Mouse (Mus musculus): Measurements from ENCODE around the gene Elp6. TPM values are rescaled to one million over a fixed set of nuclear protein-coding genes. Genes with fewer than 3 reads are reported as not detected.
"Not testable (repeated sequence)": the region's sequence is repeated elsewhere in the genome, so short reads cannot be mapped to it uniquely, and the experiment has no call there.

Gene Elp6
- polyA plus RNA-seq, 1 experiment from 2014 or later: 41.5 TPM

DNA sequence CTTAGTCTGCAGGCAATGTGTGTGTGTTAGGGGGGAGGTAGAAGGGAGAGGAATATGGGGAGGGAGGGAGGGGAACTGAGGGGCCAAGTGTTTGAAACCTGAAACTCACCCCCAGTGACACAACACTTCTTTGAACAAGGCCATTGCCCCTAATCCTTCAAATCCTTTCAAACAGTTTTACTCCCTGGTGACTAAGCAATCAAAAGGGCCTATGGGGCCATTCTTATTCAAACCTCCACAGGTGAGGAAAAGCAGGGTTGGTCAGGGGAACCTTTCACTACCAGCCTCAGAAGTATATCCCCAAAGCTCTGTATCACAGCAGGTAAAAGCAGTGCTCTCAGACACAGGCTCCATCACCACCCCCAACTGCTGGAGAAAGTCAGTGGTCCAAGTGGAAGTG, 18.0 kb downstream of the Elp6 start:
- H3K9me3 ChIP-seq (ENCODE audit: control insufficient read depth, low read length): no peaks in the 10 kb centered on the region
- no peak overlapping the region for H3K27ac ChIP-seq (replicated peaks; ENCODE audit: low read depth, low read length)
- no peak for DNase-seq (ENCODE audit: low spot score)
- H3K4me2 ChIP-seq (ENCODE audit: low read depth, severe bottlenecking): no peak overlapping the region
- no peaks in the 10 kb centered on the region for H3K4me1 ChIP-seq (ENCODE audit: control insufficient read depth, insufficient read depth, low read length)
- no peak for ATAC-seq (ENCODE audit: insufficient number of reproducible peaks, low FRiP score, low TSS enrichment, low read depth)
- no peak overlapping the region for H3K4me3 ChIP-seq (ENCODE audit: low read depth, low read length)
- no peak overlapping the region for H3K9ac ChIP-seq (ENCODE audit: low read length)
- peaks cover 7% of the 10 kb centered on the region for H3K36me3 ChIP-seq (ENCODE audit: control insufficient read depth, insufficient read depth, low read length)
- no peaks in the 10 kb centered on the region for H3K27me3 ChIP-seq (ENCODE audit: control insufficient read depth, insufficient read depth, low read length)

- H3K36me3 ChIP-seq (ENCODE audit: control insufficient read depth, insufficient read depth, low read length): peaks cover 4% of the 10 kb centered on the region; the same call in 1 of the 2 replicates
- no peaks in the 10 kb centered on the region for H3K4me1 ChIP-seq (ENCODE audit: control insufficient read depth, insufficient read depth, low read length)
- no peak for DNase-seq (ENCODE audit: low spot score)
- no peaks in the 10 kb centered on the region for H3K27me3 ChIP-seq (ENCODE audit: control insufficient read depth, insufficient read depth, low read length)
- ATAC-seq (ENCODE audit: insufficient number of reproducible peaks, low FRiP score, low TSS enrichment, low read depth): no peak
- no peak overlapping the region for H3K4me3 ChIP-seq (ENCODE audit: low read depth, low read length)
- H3K27ac ChIP-seq (replicated peaks; ENCODE audit: low read depth, low read length): no peak overlapping the region
- H3K9me3 ChIP-seq (ENCODE audit: control insufficient read depth, low read length): no peaks in the 10 kb centered on the region
- WGBS: 87% methylated on average over 1 of the region's 1 CpGs
- H3K9ac ChIP-seq (ENCODE audit: low read length): no peak overlapping the region
- no peak overlapping the region for H3K4me2 ChIP-seq (ENCODE audit: low read depth, severe bottlenecking)
Measured at GRCm38 (mm10) chr9:110324181-110324580, 19.2 kb downstream of the Elp6 start.

- H3K27me3 ChIP-seq (ENCODE audit: control insufficient read depth, insufficient read depth, low read length): no peaks in the 10 kb centered on the region
- ATAC-seq (ENCODE audit: insufficient number of reproducible peaks, low FRiP score, low TSS enrichment, low read depth) (no peak), DNase-seq (ENCODE audit: low spot score) (no peak)
- 93% methylated on average over 2 of the region's 2 CpGs for WGBS
- H3K27ac ChIP-seq (replicated peaks; ENCODE audit: low read depth, low read length): no peak overlapping the region
- no peak overlapping the region for H3K4me2 ChIP-seq (ENCODE audit: low read depth, severe bottlenecking)
- no peaks in the 10 kb centered on the region for H3K36me3 ChIP-seq (ENCODE audit: control insufficient read depth, insufficient read depth, low read length)
- H3K9me3 ChIP-seq (ENCODE audit: control insufficient read depth, low read length): no peaks in the 10 kb centered on the region
- no peak overlapping the region for H3K4me3 ChIP-seq (ENCODE audit: low read depth, low read length)
- no peak overlapping the region for H3K9ac ChIP-seq (ENCODE audit: low read length)
- H3K4me1 ChIP-seq (ENCODE audit: control insufficient read depth, insufficient read depth, low read length): no peaks in the 10 kb centered on the region
Measured at GRCm38 (mm10) chr9:110328178-110328577, 23.2 kb downstream of the Elp6 start.

GRCm38 (mm10) chr9:110328946-110329630, 24.1 kb downstream of the Elp6 start:
- Histone ChIP-seq H3K9ac (ENCODE audit: low read length) (no peak overlapping the region), H3K27ac (replicated peaks; ENCODE audit: low read depth, low read length) (no peak overlapping the region)

GRCm38 (mm10) chr9:110329655-110330054, 24.7 kb downstream of the Elp6 start:
- Histone ChIP-seq H3K4me2 (ENCODE audit: low read depth, severe bottlenecking) (no peak overlapping the region), H3K4me3 (ENCODE audit: low read depth, low read length) (no peak overlapping the region), H3K36me3 (ENCODE audit: control insufficient read depth, insufficient read depth, low read length) (no peaks in the 10 kb centered on the region), H3K27ac (replicated peaks; ENCODE audit: low read depth, low read length) (no peak overlapping the region), H3K9ac (ENCODE audit: low read length) (no peak overlapping the region), H3K4me1 (ENCODE audit: control insufficient read depth, insufficient read depth, low read length) (0 out of 2 replicates have a peak, but pooled peaks cover 3% of the 10 kb centered on the region), H3K9me3 (ENCODE audit: control insufficient read depth, low read length) (no peaks in the 10 kb centered on the region), H3K27me3 (ENCODE audit: control insufficient read depth, insufficient read depth, low read length) (no peaks in the 10 kb centered on the region)
- no peak for ATAC-seq (ENCODE audit: insufficient number of reproducible peaks, low FRiP score, low TSS enrichment, low read depth)
- DNase-seq (ENCODE audit: low spot score): no peak
- 84% methylated on average over 21 of the region's 21 CpGs for WGBS

More at GRCm38 (mm10) chr9:110328946-110329630, 24.1 kb downstream of the Elp6 start:
- ATAC-seq (ENCODE audit: insufficient number of reproducible peaks, low FRiP score, low TSS enrichment, low read depth): no peak
- WGBS: 62% methylated on average over 5 of the region's 5 CpGs
- H3K4me2 ChIP-seq (ENCODE audit: low read depth, severe bottlenecking): no peak overlapping the region
- no peak overlapping the region for H3K4me3 ChIP-seq (ENCODE audit: low read depth, low read length)
- H3K4me1 ChIP-seq (ENCODE audit: control insufficient read depth, insufficient read depth, low read length): 0 out of 2 replicates have a peak, but pooled peaks cover 3% of the 10 kb centered on the region
- H3K36me3 ChIP-seq (ENCODE audit: control insufficient read depth, insufficient read depth, low read length): no peaks in the 10 kb centered on the region
- H3K27me3 ChIP-seq (ENCODE audit: control insufficient read depth, insufficient read depth, low read length): no peaks in the 10 kb centered on the region
- no peaks in the 10 kb centered on the region for H3K9me3 ChIP-seq (ENCODE audit: control insufficient read depth, low read length)
- no peak for DNase-seq (ENCODE audit: low spot score)

DNA sequence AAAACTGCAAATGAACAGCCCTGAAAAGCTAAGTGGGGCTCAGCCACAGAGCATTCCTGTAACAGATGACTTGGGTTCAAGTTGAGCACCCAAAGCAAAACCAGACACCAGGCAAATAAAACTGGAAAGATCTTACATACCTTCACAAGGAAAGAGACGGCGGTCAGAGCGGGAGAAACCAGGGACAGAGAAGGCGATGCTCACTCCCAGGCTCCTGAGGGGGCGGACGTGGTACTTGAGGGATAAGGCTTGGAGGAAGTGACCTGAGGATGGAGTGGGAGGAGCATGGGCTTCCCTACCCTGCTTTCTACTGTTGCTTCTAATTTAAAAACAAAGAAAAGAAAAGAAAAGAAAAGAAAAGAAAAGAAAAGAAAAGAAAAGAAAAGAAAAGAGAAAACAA, 25.4 kb downstream of the Elp6 start:
- no peaks in the 10 kb centered on the region for H3K27me3 ChIP-seq (ENCODE audit: control insufficient read depth, insufficient read depth, low read length)
- 45% methylated on average over 6 of the region's 6 CpGs for WGBS
- H3K4me2 ChIP-seq (ENCODE audit: low read depth, severe bottlenecking): no peak overlapping the region
- H3K9ac ChIP-seq (ENCODE audit: low read length): no peak overlapping the region
- DNase-seq (ENCODE audit: low spot score) (no peak), ATAC-seq (ENCODE audit: insufficient number of reproducible peaks, low FRiP score, low TSS enrichment, low read depth) (no peak)
- H3K27ac ChIP-seq (replicated peaks; ENCODE audit: low read depth, low read length): no peak overlapping the region
- H3K4me1 ChIP-seq (ENCODE audit: control insufficient read depth, insufficient read depth, low read length): 0 out of 2 replicates have a peak, but pooled peaks cover 3% of the 10 kb centered on the region
- no peak overlapping the region for H3K4me3 ChIP-seq (ENCODE audit: low read depth, low read length)
- H3K9me3 ChIP-seq (ENCODE audit: control insufficient read depth, low read length): no peaks in the 10 kb centered on the region
- no peaks in the 10 kb centered on the region for H3K36me3 ChIP-seq (ENCODE audit: control insufficient read depth, insufficient read depth, low read length)

DNA sequence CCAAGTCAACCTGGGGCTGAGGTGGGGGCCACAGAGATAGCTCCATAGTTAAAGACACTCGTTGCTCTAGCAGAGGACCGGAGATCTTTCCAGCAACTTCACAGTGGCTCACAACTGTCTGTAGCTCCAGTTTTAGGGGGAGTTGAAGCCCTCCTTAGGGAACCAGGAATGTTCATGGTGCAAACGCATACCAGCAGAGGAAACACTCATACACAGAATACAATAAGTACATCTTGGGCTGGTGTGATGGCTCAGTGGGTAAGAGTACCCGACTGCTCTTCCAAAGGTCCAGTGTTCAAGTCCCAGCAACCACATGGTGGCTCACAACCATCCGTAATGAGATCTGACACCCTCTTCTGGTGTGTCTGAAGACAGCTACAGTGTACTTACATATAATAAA, 25.9 kb downstream of the Elp6 start:
- not testable (repeated sequence) for DNase-seq (ENCODE audit: low spot score); H3K4me2 ChIP-seq (ENCODE audit: low read depth, severe bottlenecking); H3K4me1 ChIP-seq (ENCODE audit: control insufficient read depth, insufficient read depth, low read length); H3K36me3 ChIP-seq (ENCODE audit: control insufficient read depth, insufficient read depth, low read length); H3K9ac ChIP-seq (ENCODE audit: low read length); ATAC-seq (ENCODE audit: insufficient number of reproducible peaks, low FRiP score, low TSS enrichment, low read depth); H3K27ac ChIP-seq (replicated peaks; ENCODE audit: low read depth, low read length); H3K9me3 ChIP-seq (ENCODE audit: control insufficient read depth, low read length); H3K27me3 ChIP-seq (ENCODE audit: control insufficient read depth, insufficient read depth, low read length); H3K4me3 ChIP-seq (ENCODE audit: low read depth, low read length)
- 89% methylated on average over 4 of the region's 5 CpGs for WGBS

DNA sequence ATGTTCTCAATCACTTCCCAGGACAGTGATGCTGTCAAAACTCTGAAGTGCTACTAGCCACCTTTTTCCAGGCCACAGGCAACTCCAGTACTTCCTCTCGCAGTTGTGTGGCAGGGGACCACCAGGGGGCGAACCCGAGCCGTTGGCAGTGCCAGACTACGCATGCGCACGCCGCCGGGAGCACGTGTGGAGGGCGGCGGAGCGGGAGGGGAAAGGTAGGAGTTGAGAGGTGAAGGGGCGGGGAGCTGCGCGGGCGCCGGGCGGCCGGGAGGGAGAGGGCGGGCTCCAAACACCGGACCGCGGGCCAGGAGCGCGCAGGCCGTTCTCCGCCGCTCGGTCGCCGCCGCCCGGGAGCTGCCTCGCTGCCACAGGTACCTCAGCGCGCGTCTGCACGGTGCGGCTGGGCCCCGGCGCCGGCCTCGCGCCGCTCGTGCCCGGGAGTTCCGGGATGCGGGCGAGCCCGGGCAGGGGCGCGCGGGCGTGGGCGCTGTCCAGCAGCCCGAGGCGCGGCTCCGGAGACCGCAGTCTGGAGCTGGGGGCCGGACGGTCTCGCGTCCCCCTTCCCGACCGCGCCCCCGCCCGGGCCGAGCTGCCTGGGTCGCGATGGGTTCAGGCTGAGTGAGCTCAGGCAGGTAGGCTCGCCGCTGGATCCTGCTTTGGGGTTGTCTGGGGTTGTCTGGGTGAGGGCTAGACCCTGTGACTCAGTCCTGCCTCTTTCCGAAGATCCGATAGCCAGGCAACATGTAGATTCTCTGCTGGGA, 28.3 kb downstream of the Elp6 start, which contains the start of gene Scap:
Gene Scap (plus strand): TSS at position 154 of the 761 bp plus-strand sequence.
- DNase-seq (ENCODE audit: low spot score): peak; percentile 100

More for the DNA sequence above, 28.3 kb downstream of the Elp6 start, which contains the start of gene Scap:
- H3K27me3 ChIP-seq (ENCODE audit: control insufficient read depth, insufficient read depth, low read length): no peaks in the 10 kb centered on the region
- peak within 1 kb of the TSS; percentile 76 for H3K4me3 ChIP-seq (ENCODE audit: low read depth, low read length)
- 0 out of 2 replicates have a peak, but pooled peaks cover 3% of the 10 kb centered on the region for H3K4me1 ChIP-seq (ENCODE audit: control insufficient read depth, insufficient read depth, low read length)
- peak within 1 kb of the TSS; percentile 49 for H3K9ac ChIP-seq (ENCODE audit: low read length)
- ATAC-seq (ENCODE audit: insufficient number of reproducible peaks, low FRiP score, low TSS enrichment, low read depth): peak; percentile 85
- peak within 1 kb of the TSS; percentile 80 for H3K4me2 ChIP-seq (ENCODE audit: low read depth, severe bottlenecking)
- WGBS: under 1% methylated on average over 38 of the region's 78 CpGs
- H3K36me3 ChIP-seq (ENCODE audit: control insufficient read depth, insufficient read depth, low read length): no peaks in the 10 kb centered on the region
- H3K27ac ChIP-seq (replicated peaks; ENCODE audit: low read depth, low read length): no peak within 1 kb of the TSS
- H3K9me3 ChIP-seq (ENCODE audit: control insufficient read depth, low read length): no peaks in the 10 kb centered on the region

All from limb, embryonic 11.5 days (tissue).